Mouse (Mus musculus) intestine, embryonic 16.5 days (tissue): ENCODE data around the gene Cep112. TPM values are rescaled to one million over a fixed set of nuclear protein-coding genes. Genes with fewer than 3 reads are reported as not detected.
"Not testable (repeated sequence)": the region's sequence is repeated elsewhere in the genome, so short reads cannot be mapped to it uniquely, and the experiment has no call there.

Experiments used
- ATAC-seq: fragments of 200-750 bp; cut with Nextera tagmentation; 2 replicates; pipeline ENCODE4 v1.8.0; 2017; ENCODE audit warnings: moderate TSS enrichment, moderate library complexity
- H3K27ac ChIP-seq: fragments of 300-500 bp; sonication (generic); 2 replicates; pipeline ENCODE4 v1.5.1; 2014; ENCODE audit warnings: mild to moderate bottlenecking, low read length
- H3K27me3 ChIP-seq: fragments of 300-500 bp; sonication (generic); replicated peaks from 2 replicates; pipeline ENCODE4 v1.6.1; 2014; ENCODE audit warnings: low read length, control low read depth, mixed read lengths; ENCODE audit not compliant: control insufficient read depth, insufficient read depth
- H3K36me3 ChIP-seq: fragments of 300-500 bp; sonication (generic); 2 replicates; pipeline ENCODE4 v1.6.1; 2014; ENCODE audit warnings: low read length, control low read depth; ENCODE audit not compliant: control insufficient read depth, insufficient read depth
- H3K4me1 ChIP-seq: fragments of 300-500 bp; sonication (generic); 2 replicates; pipeline ENCODE4 v1.6.1; 2014; ENCODE audit warnings: low read length, control low read depth, mixed read lengths; ENCODE audit not compliant: control insufficient read depth, insufficient read depth
- H3K4me2 ChIP-seq: fragments of 300-500 bp; sonication (generic); 2 replicates; pipeline ENCODE4 v1.6.1; 2014; ENCODE audit warnings: low read depth, low read length, control low read depth
- H3K4me3 ChIP-seq: fragments of 300-500 bp; sonication (generic); 2 replicates; pipeline ENCODE4 v1.5.1; 2014; ENCODE audit warnings: mild to moderate bottlenecking, low read length
- H3K9ac ChIP-seq: fragments of 300-500 bp; sonication (generic); 2 replicates; pipeline ENCODE4 v1.6.1; 2014; ENCODE audit warnings: low read depth, low read length
- H3K9me3 ChIP-seq: fragments of 300-500 bp; sonication (generic); 2 replicates; pipeline ENCODE4 v1.6.1; 2016; ENCODE audit warnings: low read length, control low read depth; ENCODE audit not compliant: control insufficient read depth
- WGBS: fragments of 180-500 bp; shearing (Covaris S2); extraction: QIAGEN DNeasy Blood & Tissue Kit; methylation state at CpG from one replicate; pipeline ENCODE4 v1.1.7; 2014; 5-methylcytosine and 5-hydroxymethylcytosine counted together
- polyA plus RNA-seq: library from polyadenylated mRNA; unstranded; fragments of >200 nt; fragmentation: Nextera tagmentation; extraction: Ambion mirVana; gene quantifications from 2 replicates; pipeline ENCODE4 v1.2.1, GENCODE M21; 2015

Gene Cep112
- polyA plus RNA-seq, 1 experiment from 2014 or later = 6.7 TPM

DNA sequence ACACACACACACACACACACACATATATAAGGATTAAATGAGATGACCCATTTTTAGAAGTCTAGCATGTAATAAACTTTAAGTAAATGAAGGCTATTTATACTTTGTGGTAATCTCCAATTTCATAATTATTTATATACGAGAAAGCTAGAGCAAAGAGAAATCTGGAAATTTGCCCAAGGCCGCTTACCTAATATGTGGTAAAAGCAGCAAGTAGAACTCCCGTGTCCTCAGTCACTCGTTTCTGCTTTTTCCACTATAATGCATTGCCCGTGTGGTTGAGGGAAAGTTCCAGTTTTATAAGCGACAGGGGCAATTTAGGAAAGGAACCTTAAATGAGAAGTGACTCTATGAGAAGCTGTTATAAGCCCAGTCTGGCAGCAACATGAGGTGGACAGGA, 442.5 kb downstream of the Cep112 start:
- Histone ChIP-seq H3K27ac (no peak overlapping the region), H3K4me3 (no peak overlapping the region), H3K27me3 (no peaks in the 10 kb centered on the region), H3K4me1 (no peaks in the 10 kb centered on the region), H3K9ac (no peak overlapping the region), H3K4me2 (no peak overlapping the region), H3K9me3 (no peaks in the 10 kb centered on the region), H3K36me3 (no peaks in the 10 kb centered on the region)
- WGBS = 67% methylated on average over 6 of the region's 6 CpGs
- ATAC-seq = no peak

GRCm38 (mm10) chr11:108871284-108871683, 446.3 kb downstream of the Cep112 start:
- ATAC-seq = peak; percentile 91
- H3K9ac ChIP-seq, H3K27ac ChIP-seq, H3K9me3 ChIP-seq, H3K4me3 ChIP-seq, H3K27me3 ChIP-seq, H3K4me2 ChIP-seq, H3K36me3 ChIP-seq, H3K4me1 ChIP-seq: not testable (repeated sequence)
- 68% methylated on average over 1 of the region's 1 CpGs for WGBS

DNA sequence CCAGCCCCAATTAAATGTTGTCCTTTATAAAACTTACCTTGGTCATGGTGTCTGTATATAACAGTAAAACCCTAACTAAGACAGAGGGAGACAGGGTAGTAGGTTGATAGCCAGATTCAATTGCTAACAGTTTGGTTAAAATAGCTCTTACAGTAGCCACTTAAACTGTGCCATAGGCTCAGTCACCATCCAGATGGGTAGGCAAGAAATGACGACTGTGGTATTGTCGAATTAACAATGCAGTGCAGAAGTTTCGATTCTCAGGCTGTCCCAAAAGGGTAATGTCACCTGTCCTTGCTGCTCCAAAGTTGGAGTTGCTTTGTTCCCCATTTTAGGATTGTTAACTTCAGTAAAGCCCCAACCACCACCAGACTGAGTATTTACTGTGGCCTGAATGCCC, 446.8 kb downstream of the Cep112 start:
- Histone ChIP-seq H3K4me1 (peaks cover 1% of the 10 kb centered on the region; the same call in 1 of the 2 replicates), H3K9ac (no peak overlapping the region), H3K27ac (no peak overlapping the region), H3K9me3 (no peaks in the 10 kb centered on the region), H3K36me3 (no peaks in the 10 kb centered on the region), H3K4me2 (no peak overlapping the region), H3K27me3 (no peaks in the 10 kb centered on the region), H3K4me3 (no peak overlapping the region)
- ATAC-seq = no peak
- 95% methylated on average over 3 of the region's 3 CpGs for WGBS

DNA sequence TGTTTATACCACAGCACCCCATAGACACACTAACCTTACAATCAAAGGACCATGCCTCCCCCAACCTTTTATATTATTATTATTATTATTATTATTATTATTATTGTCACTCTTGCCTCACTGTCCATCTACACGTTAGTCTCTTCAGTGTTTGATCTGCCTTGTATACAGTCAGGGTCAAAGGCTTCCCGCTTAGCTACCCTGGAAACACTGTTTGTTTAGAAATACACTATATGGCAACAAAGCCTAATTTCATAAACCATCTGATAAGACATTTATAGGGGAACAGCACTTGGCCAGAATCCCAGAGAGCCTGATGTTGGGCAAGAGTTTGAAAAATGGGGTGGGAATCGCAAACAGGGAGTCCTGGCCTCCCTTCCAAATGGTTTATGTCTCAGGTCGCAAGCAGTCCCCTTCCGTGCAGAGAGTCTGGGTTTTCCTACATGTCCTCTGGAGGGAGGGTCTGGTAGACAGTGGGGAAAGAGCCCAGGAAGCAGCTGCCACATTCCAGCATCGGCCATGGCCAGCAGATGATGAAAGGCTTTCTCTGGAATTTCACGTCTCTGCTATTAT, 451.7 kb downstream of the Cep112 start:
- Histone ChIP-seq H3K27ac (no peak overlapping the region), H3K9me3 (no peaks in the 10 kb centered on the region), H3K4me2 (no peak overlapping the region), H3K36me3 (no peaks in the 10 kb centered on the region), H3K9ac (no peak overlapping the region), H3K27me3 (no peaks in the 10 kb centered on the region), H3K4me3 (no peak overlapping the region), H3K4me1 (peaks cover 7% of the 10 kb centered on the region)
- ATAC-seq = no peak
- WGBS = 38% methylated on average over 7 of the region's 7 CpGs

GRCm38 (mm10) chr11:108877520-108877919, 452.5 kb downstream of the Cep112 start:
- Histone ChIP-seq H3K36me3 (no peaks in the 10 kb centered on the region), H3K9ac (no peak overlapping the region), H3K27me3 (no peaks in the 10 kb centered on the region), H3K4me1 (peaks cover 7% of the 10 kb centered on the region), H3K27ac (no peak overlapping the region), H3K9me3 (no peaks in the 10 kb centered on the region), H3K4me3 (no peak overlapping the region), H3K4me2 (no peak overlapping the region)
- 72% methylated on average over 5 of the region's 5 CpGs for WGBS
- no peak for ATAC-seq

GRCm38 (mm10) chr11:108880546-108880945, 455.6 kb downstream of the Cep112 start:
- H3K9me3 ChIP-seq = no peaks in the 10 kb centered on the region
- H3K27ac ChIP-seq = no peak overlapping the region
- H3K4me3 ChIP-seq = no peak overlapping the region
- H3K36me3 ChIP-seq = no peaks in the 10 kb centered on the region
- 79% methylated on average over 4 of the region's 4 CpGs for WGBS
- ATAC-seq = no peak
- no peaks in the 10 kb centered on the region for H3K27me3 ChIP-seq
- H3K4me2 ChIP-seq = no peak overlapping the region
- H3K4me1 ChIP-seq = peaks cover 7% of the 10 kb centered on the region
- H3K9ac ChIP-seq = no peak overlapping the region

- Histone ChIP-seq H3K9me3 (no peaks in the 10 kb centered on the region), H3K4me2 (no peak overlapping the region), H3K4me1 (peaks cover 7% of the 10 kb centered on the region), H3K27ac (no peak overlapping the region), H3K9ac (no peak overlapping the region), H3K4me3 (no peak overlapping the region), H3K36me3 (no peaks in the 10 kb centered on the region), H3K27me3 (no peaks in the 10 kb centered on the region)
- ATAC-seq = no peak
- WGBS = 88% methylated on average over 5 of the region's 5 CpGs
Observed at GRCm38 (mm10) chr11:108881662-108882061, 456.7 kb downstream of the Cep112 start.

GRCm38 (mm10) chr11:108885276-108885896, 460.4 kb downstream of the Cep112 start:
- H3K9ac ChIP-seq = no peak overlapping the region
- ATAC-seq = no peak
- 68% methylated on average over 19 of the region's 19 CpGs for WGBS
- no peak overlapping the region for H3K4me2 ChIP-seq
- H3K4me3 ChIP-seq = no peak overlapping the region
- no peaks in the 10 kb centered on the region for H3K9me3 ChIP-seq
- no peaks in the 10 kb centered on the region for H3K36me3 ChIP-seq
- no peaks in the 10 kb centered on the region; the same call in 1 of the 2 replicates for H3K4me1 ChIP-seq
- H3K27ac ChIP-seq = no peak overlapping the region
- H3K27me3 ChIP-seq = no peaks in the 10 kb centered on the region

DNA sequence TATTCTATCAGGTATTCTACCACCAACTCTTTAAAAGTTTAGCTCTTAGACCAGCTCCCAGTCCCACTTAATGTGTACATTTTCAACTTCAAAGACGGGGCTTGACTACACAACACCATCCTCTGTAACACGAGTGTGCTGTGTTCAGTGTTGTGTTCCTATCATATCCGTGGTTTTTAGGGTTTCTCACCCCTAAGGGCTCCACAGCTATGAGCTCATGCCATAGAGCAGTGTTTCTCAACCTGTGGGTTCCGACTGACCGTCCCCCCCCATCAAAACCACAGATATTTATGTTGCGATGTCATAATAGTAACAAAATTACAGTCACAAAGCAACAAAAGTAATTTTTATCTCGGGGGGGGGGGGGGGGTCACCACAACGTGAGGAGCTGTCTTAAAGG, 461.1 kb downstream of the Cep112 start:
- no peak for ATAC-seq
- no peak overlapping the region for H3K9ac ChIP-seq
- H3K27me3 ChIP-seq = no peaks in the 10 kb centered on the region
- no peaks in the 10 kb centered on the region; the same call in 1 of the 2 replicates for H3K4me1 ChIP-seq
- no peaks in the 10 kb centered on the region for H3K9me3 ChIP-seq
- H3K4me2 ChIP-seq = no peak overlapping the region
- no peaks in the 10 kb centered on the region for H3K36me3 ChIP-seq
- no peak overlapping the region for H3K4me3 ChIP-seq
- H3K27ac ChIP-seq = no peak overlapping the region
- WGBS = 77% methylated on average over 8 of the region's 8 CpGs

DNA sequence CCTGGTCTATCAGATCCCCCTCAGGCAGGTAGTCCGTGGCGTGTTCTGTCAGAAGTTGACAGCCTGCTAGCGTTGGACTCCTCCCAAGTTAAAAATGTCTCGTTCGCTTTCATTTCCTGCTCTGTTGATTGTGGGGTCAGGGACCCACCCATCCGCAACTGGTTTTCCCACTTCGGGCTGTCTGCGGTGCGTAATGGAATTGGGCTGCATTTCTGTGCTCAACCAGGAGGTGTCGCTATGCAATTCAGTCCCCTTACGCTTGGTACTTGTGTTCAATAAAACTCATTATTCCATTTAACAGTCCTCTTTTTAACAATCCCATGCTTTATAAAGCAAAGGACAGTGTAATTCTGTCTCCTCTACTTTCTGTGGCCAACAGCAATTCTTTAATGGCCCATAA, 464.1 kb downstream of the Cep112 start:
- Histone ChIP-seq H3K4me3 (no peak overlapping the region), H3K9ac (no peak overlapping the region), H3K27ac (no peak overlapping the region), H3K27me3 (no peaks in the 10 kb centered on the region), H3K4me2 (no peak overlapping the region), H3K4me1 (peaks cover 7% of the 10 kb centered on the region; the same call in 1 of the 2 replicates), H3K36me3 (no peaks in the 10 kb centered on the region), H3K9me3 (no peaks in the 10 kb centered on the region)
- 47% methylated on average over 11 of the region's 11 CpGs for WGBS
- ATAC-seq = no peak
